Mouse (Mus musculus) WW6 (cell line): ENCODE results near the gene Cgnl1.
A peak's percentile ranks its signal among the peaks of the same experiment; 100 is the strongest.

Experiments used
- DNase-seq: peaks from one replicate; pipeline ENCODE4 v3.0.0-alpha.2; 2013; ENCODE audit warnings: low read depth, low spot score

Gene Cgnl1

DNA sequence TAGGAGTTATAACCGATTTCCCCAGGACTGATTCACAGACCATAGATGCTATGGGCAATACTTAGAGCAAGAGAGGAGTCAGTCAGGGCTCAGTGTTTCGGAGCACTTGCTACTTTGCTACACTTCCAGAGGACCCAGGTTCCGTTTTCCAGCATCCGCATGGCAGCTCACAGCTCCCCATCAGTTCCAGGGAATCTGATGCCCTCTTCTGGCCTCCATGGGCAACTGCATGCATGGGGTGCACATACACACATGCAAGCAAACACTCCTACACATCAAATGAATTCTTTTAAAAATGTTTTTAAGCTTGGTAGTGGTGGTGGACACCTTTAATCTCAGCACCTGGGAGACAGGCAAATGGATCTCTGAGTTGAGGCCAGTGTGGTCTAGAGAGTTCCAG lies 98.9 kb downstream of the Cgnl1 start:
- DNase-seq, result no peak

DNA sequence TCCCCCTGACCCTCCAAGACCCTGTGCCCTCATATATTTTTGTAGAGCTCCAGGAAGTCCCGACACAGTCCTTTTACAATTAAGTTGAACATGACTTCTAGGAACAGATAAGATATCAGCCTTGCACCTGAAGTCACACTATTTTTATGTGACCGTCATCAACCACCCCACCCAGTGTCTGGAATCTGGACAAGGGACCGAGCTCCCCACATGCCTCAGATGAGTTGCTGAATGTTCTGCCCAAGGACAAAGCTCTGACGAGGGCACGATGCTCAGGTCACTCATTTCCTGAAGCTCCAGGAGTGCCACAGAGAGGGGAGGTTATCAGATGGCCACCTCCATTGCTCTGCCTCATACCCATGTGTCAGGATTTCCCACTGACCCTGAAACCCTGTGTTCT lies 100.7 kb downstream of the Cgnl1 start:
- DNase-seq, result no peak

DNA sequence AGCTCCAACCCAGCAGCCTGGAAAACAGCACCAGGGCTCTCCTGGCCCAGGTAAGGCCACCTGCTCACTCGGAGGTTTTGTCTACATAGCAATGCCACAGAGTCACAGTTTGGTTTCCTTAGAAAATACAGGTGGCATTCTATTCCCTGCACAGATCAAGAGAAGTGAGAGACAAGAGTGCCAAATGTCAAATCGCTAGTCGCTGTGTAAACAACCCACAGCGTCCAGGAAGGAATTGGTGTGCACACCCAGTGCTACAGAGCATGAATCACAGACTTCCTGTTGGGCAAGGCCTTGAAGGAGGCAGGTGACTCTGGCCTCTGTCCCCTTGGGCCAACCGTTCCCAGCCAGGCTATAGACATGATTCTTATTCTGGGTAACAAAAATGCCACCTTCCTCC lies 103.8 kb downstream of the Cgnl1 start:
- no peak for DNase-seq

DNA sequence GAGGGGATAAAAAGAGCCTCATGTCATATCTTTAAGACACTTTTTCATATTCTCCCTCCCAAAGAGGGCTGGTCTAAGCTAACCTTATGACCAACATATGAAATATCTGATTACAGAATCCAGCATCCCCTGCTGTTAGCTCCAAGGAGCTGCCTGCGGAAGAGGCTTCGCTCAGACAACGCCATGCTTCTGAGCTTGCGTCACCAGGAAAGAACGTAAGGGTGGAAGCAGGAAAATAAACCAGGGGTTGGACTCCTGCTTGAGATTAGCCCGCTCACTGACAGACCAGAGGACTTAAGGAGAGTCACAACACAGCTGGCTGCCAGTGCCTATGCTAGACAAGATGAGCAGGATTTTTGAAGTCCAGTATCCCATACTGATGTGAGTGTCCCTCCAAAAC lies 105.0 kb downstream of the Cgnl1 start:
- DNase-seq, result no peak

DNA sequence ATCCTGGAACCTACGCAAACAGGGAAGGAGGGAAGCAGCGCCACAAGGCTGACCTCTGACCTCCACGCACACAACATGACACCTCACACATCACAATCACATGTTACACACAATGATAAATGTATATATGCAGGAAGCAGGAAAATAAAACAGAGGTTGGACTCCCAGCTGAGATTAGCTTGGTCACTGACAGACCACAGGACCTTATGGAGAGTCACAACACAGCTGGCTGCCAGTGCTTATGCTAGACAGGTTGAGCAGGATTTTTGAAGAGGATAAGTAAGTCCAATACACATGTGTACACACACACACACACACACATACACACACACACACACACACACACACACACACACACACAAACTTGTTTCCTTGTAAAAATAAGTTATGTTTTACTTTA lies 105.9 kb downstream of the Cgnl1 start:
- DNase-seq, result no peak

DNA sequence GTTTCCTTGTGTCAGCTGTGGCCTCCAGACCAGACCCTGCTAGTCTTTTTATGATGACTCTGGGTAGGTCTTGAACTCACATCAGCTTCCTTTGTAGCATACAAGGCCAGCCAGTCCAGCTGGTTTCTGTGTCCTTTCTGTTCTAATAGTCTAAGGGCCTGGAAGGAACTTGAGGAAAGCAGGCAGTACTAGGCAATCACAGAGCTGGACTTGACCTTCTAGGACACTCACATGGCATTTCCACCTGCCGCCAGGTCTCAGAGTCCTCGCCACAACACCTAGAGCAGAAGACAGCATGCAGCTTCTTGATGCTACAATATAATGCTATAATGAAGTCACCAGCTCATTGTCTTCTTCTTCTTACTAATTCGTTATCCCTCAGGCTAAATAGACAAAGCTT lies 106.5 kb downstream of the Cgnl1 start:
- no peak for DNase-seq

DNA sequence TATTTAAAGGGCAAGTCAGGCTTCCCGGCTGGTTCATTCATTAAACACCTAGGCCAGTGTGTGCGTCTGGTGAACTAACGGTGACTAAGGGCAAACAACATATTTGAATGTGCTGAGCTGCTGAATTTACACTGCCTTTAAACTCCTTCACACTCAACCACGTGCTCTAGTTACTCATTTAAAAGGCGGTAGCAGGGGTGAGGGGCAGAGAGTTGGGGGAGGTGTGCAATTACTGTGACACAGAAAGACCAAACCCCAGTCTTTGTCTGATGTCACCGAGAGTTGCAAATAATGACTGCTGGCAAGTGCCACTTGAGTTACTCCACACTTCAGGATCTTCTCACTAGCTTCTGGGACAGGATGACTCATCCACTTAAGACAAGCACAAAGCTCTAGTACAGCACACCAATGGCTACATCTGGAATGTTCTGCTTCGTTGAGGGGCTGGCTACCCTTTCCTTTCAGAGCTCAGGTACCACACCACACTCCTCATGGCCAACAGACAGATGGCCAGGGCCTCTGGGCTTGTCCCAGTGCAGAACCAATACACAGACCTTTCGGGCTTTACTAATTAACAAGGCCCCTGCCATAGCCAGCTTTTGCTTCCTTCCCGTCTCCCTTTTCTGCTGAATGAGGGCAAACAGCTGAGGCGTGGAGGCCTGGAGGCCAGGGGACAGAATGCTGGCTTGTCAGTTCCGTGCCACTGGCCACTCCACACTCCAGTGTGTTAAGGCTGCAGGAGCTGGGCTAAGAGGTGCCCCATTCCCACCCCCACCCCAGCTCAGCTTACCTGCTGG lies 107.8 kb downstream of the Cgnl1 start:
- DNase-seq, result no peak

DNA sequence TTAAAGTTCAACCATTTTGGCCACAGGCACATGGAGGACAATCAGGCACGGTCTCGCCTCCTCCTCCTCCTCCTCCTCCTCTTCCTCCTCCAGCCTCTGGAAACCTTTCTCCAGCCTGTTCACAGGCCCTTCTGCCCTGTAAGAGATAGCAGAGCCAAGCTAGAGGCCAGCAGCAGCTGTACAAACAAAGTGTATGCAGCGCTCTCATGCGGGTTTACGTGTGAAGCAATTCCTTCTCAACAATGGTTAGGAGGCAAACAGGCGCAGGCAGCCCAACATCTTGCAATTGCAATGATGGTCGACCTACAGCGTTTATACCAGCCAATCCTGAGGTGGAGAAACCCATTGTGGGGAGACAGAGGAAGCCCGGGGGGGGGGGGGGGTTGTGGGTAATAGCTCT lies 110.9 kb downstream of the Cgnl1 start:
- no peak for DNase-seq

DNA sequence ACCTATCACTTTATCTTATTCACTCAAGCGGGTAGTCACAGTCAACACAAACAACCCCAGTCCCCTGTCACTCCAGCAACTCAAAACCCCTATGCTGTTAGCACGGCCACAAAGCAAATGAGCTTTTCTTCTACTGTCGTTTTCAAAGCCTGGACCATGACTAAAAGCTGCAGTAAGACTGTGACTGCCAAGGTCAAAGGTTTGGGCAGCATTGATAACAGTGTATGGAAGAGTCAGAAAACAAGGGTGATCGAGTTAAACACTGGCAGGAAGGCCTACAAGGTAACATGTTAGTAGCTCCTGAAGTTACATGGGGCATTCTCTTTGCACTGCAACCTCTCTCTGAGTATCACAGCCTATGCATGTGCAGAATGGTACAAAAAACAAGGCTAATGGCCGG lies 111.7 kb downstream of the Cgnl1 start:
- no peak for DNase-seq

DNA sequence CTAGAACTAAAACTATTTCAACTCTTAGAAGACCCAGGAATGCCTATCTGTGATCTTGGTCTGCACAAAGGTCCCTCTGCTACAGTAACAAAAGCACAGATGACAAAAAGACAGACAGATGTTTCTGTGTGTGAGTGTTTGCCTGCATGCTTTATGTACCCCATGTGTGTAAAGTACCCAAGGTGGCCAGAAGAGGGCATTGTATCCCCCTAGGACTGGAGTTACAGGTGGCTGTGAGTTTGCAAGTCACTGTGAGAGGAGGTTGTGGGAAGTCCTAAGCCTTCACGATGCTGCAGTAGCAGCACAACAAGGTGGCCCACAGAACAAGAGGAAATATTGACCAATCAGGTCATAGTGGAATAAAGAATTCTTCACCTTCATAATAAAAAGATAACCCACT lies 114.2 kb downstream of the Cgnl1 start:
- DNase-seq, result no peak

DNA sequence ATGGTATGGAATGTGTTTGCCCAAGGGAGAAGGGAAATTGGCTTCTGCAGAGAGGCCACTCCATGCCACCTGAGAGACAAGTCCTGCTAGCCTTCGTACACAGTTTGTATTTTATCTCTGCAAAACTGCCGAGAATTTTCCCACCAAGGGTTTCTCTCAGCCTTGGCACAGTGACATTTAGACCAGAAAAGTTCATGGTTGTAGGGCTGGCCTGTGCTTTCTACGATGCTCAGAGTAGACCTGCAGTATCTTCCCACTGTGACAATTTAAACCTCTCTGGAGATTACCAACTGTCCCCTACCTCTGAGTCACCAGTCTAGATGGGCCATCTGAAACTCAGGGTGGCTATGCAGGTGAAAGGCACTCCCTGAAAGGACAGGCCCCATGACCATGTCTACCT lies 116.5 kb downstream of the Cgnl1 start:
- no peak for DNase-seq

DNA sequence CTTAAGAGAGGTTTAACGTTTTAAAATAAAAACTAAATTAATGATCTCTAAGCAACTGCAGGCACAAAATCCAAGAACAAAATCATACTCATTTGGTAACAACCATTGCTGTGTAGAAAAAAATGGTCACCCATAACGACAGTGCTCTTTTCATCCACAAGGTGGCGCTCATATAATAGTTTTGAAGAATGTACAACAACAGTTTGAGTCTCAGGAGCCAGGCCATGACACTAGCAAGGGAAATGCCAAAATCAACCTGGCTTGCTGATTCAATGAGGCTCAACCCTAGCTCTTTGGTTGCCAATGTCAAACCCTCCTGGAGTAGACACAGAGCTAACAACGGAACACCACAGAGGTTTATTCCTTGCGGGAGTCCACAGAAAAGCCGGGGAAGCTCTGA lies 125.3 kb downstream of the Cgnl1 start:
- DNase-seq, result peak; percentile 29

DNA sequence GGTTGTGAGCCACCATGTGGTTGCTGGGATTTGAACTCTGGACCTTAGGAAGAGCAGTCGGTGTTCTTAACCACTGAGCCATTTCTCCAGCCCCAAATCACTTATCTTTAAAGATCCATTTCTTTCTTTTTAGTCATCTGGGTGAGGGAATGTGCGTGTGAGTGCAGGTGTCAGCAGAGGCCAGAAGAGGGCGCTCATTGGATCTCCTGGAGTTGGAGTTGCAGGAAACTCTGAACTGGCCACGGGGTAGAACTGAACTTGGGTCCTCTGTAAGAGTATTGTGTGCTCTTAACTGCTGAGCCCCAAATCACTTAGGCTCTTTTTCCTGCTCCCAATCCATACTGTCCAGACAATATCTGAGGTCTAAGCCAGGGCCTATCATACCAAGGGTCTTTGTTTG lies 127.8 kb downstream of the Cgnl1 start:
- DNase-seq, result no peak

DNA sequence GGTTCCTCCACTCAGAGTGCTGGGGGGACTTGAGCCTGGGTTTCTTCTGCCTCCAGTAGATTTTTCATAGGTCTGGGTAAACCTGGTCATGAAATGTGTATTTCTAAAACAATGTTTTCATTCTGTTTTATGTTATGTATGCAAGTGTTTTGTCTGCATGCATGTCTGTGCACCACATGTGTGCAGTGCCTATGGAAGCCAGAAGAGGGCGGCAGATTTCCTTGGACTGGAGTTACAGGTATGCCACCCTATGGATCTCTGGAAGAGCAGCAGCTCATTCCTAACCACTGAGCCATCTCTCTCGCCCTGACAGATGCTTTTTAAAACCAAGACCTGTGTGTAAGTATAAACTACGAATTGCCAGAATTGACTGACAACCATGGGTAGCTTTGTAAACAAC lies 129.1 kb downstream of the Cgnl1 start:
- no peak for DNase-seq

DNA sequence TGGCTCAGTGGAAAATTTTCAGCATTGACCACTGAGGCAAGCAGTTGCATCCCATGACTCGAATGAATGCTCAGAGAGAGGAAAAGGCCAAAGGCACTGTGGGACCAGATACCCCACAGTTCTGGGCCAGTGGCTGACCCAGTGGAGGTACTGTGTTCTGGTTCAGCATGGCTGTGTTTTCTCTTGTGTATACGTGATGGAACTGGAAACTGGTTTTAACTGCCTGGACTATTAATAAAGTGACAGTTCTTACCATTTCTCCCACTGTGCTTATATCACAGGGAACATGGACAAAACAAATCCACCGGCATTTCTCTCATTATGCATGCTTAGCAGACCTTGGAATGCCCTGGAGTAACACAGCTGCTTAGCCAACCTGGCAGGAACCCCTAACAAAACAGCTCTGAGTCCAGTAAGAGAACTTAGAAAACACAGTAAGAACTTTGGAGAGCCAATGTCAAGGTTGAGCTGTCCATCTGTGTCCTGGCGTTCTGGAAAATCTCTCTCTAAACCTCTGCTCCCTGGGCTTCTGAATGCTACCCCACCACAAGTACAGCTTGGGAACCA lies 131.0 kb downstream of the Cgnl1 start:
- no peak for DNase-seq

DNA sequence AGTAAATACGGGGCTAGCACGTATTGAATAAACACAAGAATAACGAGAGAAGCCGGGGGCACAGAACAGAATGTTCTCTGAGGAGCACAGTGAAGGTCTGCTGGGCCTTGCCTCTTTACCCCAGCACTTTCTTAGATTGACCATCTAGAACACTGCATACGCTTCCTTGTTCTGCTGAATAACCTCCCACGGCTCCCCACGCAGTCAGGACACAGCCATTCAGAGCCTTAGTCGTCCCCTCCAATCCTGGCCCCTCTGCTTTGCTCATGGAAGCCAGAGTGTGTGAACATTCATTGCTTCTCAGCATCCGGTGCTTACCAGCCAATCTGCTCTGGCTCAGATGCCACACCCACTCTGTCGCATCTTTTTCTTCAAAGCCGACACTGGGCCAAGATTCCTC lies 133.2 kb downstream of the Cgnl1 start:
- DNase-seq, result no peak

DNA sequence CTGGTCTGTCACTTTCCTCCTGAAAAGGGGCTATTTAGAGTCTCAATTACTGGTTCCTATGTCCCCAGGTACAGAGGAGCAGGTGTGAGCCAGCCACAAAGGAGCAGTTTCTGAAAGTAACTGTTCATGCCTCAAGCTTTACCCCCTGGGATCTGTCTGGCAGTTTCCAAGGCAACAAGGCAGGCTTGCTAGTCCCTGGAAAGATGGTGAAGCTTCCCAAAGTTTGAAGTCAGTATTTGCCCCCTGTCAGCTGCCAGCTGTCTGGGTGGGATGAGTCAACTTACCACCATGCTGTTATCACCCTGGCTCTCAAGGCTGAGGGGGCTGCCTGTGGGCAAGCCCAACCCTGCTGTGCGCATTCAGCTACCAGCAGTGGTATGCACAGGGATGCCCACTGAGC lies 134.5 kb downstream of the Cgnl1 start:
- DNase-seq, result no peak

DNA sequence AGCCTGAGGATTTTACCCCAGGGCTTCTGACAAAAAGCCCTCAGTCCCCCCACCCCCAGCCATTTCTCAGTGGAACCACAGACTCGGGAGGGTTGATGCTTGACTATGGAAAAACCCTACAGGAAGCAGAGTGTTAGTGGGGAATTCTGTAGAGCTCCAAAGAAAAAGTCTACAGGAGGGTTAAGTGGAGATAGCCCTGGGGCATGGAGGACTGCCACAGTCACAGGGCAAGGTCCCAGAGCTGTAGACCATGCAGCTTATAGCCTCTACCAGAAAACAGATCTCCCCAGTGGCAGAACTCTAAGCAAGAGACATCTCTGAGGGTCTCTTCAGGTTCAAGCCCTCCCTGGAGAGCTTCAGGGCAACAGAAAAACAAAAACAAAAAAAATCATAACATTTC lies 135.8 kb downstream of the Cgnl1 start:
- DNase-seq, result no peak

DNA sequence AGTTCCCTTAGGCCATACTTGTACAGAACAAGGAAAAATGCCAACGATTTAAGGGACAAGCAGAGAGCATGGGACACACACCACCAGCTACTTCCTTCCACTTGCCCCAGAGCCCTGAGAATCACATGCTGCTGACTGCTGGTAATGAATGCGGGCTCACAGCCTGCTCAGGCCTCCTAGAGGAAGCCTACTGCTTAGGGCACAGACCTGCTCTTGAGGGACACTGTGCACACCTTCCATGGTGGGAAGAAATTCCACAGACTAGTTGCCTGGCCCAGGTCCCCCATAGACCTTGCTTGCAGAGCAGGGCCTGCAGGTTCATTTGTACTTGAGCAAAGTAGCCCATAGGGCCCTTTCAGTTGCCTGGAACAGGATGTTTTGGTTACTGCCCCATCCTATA lies 136.5 kb downstream of the Cgnl1 start:
- no peak for DNase-seq

DNA sequence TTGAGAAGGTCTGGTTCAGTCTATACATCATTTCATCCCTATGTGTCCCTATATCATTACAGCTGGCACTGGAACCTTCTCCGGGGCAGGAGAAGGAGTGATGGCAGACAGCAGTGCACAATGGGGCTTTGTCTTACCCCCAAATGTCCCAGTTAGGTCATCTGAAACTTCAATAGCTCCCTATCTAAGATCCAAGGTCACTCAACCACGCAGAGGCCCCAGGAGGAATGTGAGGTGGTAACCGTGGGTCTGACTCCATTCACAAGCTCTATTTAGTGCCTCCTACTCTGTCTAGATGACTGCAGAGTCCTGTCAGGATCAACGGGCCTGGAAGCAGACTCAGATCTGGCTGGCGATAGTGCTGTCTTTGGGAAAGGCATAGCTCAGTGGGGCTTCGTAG lies 142.5 kb downstream of the Cgnl1 start:
- DNase-seq, result no peak

DNA sequence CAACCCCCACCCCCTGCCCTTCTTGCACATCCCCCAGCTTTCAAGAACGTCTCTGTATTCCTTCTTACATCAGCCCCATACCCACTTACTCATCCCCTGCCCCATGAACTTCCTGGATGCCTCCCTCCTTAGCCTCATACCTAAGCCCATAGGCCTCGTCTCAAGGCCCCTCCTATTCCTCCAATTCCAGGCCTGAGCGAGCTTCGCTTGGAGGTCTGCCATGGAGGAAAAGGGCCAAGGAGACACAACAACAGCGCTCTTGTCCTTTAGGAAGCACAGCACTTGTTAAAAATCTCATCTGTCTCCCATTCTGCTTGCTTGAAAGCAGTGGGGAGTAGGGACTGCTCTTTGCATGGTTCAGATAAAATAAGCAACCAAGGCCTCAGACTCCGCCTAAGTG lies 143.1 kb downstream of the Cgnl1 start:
- DNase-seq, result no peak

DNA sequence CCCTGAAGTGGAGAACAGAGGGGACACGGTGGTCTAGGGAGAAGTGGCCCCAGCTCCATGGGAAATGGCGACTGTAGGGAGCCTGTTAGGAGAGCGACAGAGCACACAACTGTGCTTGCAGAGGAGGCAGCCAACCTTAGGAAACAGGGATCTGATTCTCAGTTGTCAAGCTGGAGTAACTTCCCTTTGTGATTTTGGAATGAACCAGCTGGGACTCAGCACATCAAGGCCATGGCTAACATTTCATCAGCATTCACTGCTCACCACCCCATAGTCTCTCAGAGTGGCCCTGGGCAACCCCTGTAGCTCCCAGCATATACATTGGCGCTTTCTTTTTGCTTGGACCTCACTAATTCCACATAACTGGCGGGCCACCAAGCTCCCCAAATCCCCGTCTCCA lies 145.4 kb downstream of the Cgnl1 start:
- no peak for DNase-seq

DNA sequence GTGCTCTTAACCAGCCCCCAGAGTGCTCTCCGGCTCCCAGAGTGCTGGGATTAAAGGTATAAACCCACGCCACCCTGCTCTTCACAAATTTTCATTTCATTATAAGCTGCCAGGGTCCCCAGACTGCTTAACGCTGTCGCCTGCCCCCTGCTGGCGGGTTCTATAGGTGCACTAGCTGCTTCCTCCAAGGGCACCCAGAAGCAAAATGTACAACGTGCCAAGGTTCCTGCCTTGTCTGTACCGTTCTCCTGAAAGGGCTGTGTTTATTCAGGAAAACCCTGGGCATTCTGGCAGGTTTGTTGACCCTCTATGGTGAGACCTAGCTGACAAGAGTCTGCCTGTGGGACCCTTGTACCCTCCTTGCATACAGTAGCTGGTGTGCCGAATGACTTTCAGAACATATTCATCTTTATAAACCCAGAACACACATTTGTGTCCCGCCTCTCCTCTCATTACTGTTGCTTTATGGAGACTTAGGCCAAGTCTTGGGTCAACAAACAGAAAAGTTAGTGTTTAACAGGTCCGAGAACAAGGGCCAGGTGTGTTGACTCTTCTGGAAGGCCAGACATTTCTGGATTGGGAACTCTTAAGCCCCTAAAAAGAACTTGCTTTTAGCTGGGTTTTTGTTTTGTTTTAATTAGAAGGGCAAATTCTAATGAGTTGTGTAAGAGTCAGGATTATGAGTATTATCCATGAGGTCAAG lies 146.5 kb downstream of the Cgnl1 start:
- DNase-seq, result no peak
